ENCODE assay signal across 33 mouse cellular contexts in the genomic region with DNA sequence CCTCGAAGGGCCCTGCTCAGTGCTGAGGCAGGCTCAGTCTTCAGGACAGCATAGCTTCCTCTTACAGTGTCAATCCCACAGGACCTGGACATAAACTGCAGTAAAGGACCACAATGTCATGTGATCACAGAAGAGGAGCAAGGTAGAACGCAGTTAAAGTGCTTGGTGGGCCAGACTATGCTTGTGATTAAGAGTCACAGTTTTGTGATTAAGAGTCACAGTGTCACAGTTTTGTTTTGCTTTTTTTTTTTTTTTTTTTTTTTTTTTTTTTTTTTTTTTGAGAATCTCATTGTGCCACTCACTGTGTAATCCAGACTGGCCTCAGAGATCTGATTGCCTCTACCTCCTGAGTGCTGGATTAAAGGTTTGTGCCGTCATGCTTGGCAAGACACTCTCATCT.
"Had no signal": no experiment of that assay in that cellular context is flagged by ENCODE, and none has a peak within 500 bp of the region (broad histone marks: within the 10 kb centered on the region; RNA-seq: fewer than 3 reads in every experiment).

No protein-coding gene starts in this region.

- H3K4me3 ChIP-seq: heart, embryonic 12.5 days; heart, embryonic 13.5 days; heart, embryonic 15.5 days; hindbrain, embryonic 10.5 days; hindbrain, embryonic 12.5 days; hindbrain, embryonic 13.5 days; hindbrain, embryonic 15.5 days; intestine, embryonic 15.5 days; layer of hippocampus, adult 2 months; left cerebral cortex, adult 2 months had no signal

- H3K36me3 ChIP-seq: heart, embryonic 15.5 days; hindbrain, embryonic 15.5 days; intestine, embryonic 15.5 days had no signal

- H3K4me1 ChIP-seq: hindbrain, embryonic 10.5 days; hindbrain, embryonic 12.5 days; hindbrain, embryonic 13.5 days; hindbrain, embryonic 15.5 days; intestine, embryonic 15.5 days had no signal

- H3K27me3 ChIP-seq: heart, embryonic 12.5 days; heart, embryonic 13.5 days; heart, embryonic 15.5 days; hindbrain, embryonic 12.5 days; hindbrain, embryonic 13.5 days; hindbrain, embryonic 15.5 days; intestine, embryonic 15.5 days had no signal

- ATAC-seq: hindbrain, embryonic 16.5 days; hindbrain, postnatal 0 days; inflammation-experienced regulatory T-cells, adult 6 months; intestine, embryonic 15.5 days; intestine, embryonic 16.5 days; intestine, postnatal 0 days had no signal

- DNase-seq: heart, postnatal 10 days; heart, postnatal 36 days; heart, postnatal 4 days; kidney, adult 11 months; kidney, adult 18-20 months; kidney, adult 2 months; kidney, adult 8-10 months; kidney, adult 9 months; kidney, postnatal 10 days; kidney, postnatal 14 days; kidney, postnatal 25 days; kidney, postnatal 36 days; kidney, postnatal 4 days; layer of hippocampus, adult 9-11 months; layer of hippocampus, postnatal 36 days had no signal

- H3K4me2 ChIP-seq: heart, embryonic 11.5 days; heart, embryonic 12.5 days; heart, embryonic 13.5 days; heart, embryonic 15.5 days; hindbrain, embryonic 12.5 days; hindbrain, embryonic 13.5 days; hindbrain, embryonic 14.5 days; hindbrain, embryonic 15.5 days; intestine, embryonic 15.5 days had no signal

- H3K9ac ChIP-seq: heart, embryonic 12.5 days; heart, embryonic 13.5 days; heart, embryonic 15.5 days; hindbrain, embryonic 12.5 days; hindbrain, embryonic 13.5 days; hindbrain, embryonic 14.5 days; hindbrain, embryonic 15.5 days; intestine, embryonic 15.5 days had no signal

- H3K9me3 ChIP-seq: hindbrain, embryonic 15.5 days; intestine, embryonic 15.5 days had no signal

- H3K27ac ChIP-seq: heart, embryonic 13.5 days; heart, embryonic 15.5 days; hindbrain, embryonic 10.5 days; hindbrain, embryonic 12.5 days; hindbrain, embryonic 13.5 days; hindbrain, embryonic 14.5 days; hindbrain, embryonic 15.5 days; hindbrain, postnatal 0 days; intestine, embryonic 15.5 days; kidney, postnatal 0 days; layer of hippocampus, adult 2 months; left cerebral cortex, adult 2 months had no signal
